Mouse (Mus musculus) heart, adult 2 months (tissue): ENCODE measurements at regions not wholly inside any gene's neighbourhood (a gene's known extent, or its start where the extent isn't known, plus 50 kb on each side); places are given as distances from the start of the nearest gene placed in this dataset.

Experiments
- CTCF ChIP-seq: fragments of 200-600 bp; IDR thresholded peaks from 2 replicates; pipeline ENCODE4 v1.8.1; 2022; ENCODE audit warnings: antibody characterized with exemption, mild to moderate bottlenecking, moderate library complexity
- POLR2A ChIP-seq: fragments of 200-500 bp; IDR thresholded peaks from 2 replicates; pipeline ENCODE4 v1.6.1; 2011; ENCODE audit warnings: mild to moderate bottlenecking, low read depth, low read length, control low read depth; ENCODE audit not compliant: insufficient read depth

DNA sequence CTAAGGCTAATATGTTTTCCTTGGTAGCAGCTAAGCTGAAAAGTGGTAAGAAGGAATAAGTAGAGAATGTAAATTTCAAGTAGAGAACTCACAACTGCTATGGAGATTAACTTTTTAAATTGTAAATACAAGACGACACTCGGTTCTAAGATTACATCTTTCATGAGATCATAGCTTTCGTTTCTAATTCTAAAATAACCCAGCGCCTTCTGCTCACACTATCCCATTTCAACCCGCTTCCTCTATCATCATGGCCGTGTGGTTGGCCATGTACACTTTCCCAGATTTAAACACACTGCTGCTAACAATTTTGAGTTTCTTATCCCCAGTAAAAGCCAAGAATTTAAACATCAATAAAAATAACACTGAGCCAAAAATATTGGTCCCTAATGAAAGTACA is 682.3 kb upstream of the Intu start:
- no peak for TF ChIP-seq CTCF
- no peak for TF ChIP-seq POLR2A
